Mouse (Mus musculus): ENCODE measurements around the gene Parp16.
"Not testable (repeated sequence)": the region's sequence is repeated elsewhere in the genome, so short reads cannot be mapped to it uniquely, and the experiment has no call there.

The Parp16 gene

DNA sequence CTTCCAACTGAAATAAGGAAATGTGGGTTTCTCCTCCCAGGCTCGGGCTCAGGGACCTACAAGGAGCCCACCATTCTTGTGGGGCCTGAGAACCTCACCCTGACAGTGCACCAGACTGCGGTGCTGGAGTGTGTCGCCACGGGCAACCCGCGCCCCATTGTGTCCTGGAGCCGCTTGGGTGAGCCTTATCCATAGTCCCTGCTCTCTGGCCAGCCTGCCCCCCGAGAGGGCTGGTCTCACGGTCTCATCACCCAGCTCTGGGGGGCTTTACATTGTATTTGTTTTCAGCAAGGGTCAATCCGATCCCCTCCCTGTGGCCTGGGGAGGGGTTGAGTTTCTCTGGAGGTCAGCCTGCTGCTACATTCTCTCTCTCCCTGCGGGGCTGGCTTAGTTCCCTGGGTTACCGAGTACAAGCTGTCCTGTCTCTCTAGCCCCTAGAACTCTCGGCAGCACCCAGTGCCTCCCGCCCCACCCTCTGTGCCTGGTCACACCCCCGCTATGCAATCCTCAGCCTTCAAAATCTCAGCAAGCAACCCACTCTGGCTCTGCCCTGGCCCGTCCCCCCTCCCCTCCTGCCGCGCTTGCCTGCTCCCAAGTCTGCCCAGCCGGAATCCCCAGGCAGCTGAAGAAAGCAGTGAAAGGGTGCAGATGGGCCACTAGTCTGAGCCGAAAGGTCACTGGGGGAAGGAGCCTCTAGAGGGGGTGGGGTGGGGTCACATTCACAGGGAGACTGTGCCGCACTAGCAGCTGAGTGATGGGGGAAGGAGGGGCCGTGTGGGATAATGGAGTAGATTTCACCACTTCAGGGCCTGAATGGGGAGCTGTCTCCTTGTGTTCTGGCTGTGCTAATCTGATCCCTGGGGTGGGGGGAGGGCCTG is 16.6 kb upstream of the Parp16 start:
- peak; percentile 72 for DNase-seq (ENCODE audit: low spot score)

DNA sequence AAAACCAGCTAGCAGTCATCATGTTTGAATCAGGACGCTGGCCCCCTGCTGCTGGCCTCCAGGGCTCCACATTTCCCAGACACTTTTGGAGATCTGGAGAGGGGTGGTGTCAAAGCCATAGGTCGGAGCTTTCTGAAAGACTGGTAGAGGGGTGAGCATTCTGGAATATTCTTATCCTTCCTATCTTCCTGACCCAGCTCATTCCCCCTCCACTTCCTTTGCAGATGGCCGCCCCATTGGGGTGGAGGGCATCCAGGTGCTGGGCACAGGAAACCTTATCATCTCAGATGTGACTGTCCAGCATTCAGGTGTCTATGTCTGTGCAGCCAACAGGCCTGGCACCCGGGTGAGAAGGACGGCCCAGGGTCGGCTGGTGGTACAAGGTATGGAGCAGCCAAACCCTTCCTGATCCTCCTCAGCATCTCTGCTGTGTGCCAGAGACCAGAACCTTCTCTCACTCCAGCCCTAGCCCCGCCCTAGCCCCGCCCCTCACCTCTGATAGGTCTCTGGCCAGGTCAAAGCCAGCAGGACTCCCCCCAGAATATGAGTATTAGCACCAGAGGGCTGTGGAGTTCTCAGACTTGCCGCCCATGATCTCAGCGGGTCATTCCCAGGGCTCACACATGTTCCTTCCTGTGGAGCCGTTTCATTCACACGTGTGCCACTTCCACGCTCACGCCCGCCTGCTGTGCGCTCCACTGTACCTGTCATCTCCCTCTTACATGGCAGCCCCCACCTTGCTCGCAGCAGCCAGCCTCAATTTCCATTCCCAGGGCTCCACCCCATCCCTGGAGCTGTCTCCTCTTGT is 15.1 kb upstream of the Parp16 start:
- DNase-seq (ENCODE audit: low spot score), result no peak

DNA sequence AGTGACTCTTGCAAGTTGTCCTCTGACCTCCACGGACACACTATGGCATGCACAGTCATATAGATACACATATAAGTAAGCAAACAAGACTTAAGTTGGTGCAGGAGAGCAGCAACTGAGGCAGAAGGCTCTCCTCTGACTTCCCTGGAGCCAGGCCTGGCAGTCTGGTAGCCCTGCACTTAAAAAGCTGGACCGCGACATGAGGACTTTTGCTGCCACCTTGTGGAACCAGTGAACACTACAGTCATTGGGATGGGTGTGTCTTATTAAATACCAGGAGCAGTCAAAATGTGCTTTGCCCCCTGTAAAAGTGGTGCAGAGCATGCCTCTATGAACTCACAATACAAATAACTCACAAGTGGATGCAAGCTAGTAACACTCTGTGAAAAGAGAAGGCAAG is 6.6 kb upstream of the Parp16 start:
- DNase-seq (ENCODE audit: low spot score), result peak; percentile 69

DNA sequence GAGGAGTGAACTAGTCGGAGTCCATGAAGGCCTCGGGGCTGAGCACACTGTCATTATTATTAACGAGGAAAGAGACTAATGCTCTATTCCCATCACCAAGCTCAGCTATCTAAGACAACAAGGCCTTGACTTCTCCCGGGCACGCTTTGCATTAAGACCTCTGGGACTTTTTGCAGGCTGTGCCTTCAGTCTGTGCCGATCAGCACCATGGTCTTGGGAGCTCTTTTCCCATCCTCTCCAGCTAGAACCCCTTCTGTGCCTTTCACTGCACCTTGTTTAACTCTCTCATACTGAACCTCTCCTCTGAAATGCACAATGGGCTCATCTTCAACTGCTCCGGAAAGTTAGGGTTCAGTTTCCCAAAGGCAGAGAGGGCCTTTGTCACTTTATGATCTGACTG is 4.8 kb upstream of the Parp16 start:
- no peak for DNase-seq (ENCODE audit: low spot score)

DNA sequence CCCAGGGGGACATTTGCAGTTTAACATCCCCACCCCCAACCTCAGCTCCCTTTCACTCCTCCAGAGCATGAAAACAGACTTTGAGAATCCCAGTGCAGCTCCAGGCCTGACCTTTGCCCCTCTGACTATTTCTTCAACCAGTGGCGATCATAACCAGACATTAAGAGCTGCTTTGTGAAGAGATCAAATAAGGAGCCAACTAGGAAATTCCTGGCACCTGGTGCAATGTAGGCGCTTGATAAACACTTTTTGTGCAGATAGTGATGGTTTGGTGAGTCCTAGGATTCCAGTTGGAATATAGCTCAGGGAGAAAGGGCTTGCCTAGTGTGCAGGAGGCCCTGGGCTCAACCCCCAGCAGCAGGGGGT is 3.8 kb upstream of the Parp16 start:
- DNase-seq (ENCODE audit: low spot score), result no peak

DNA sequence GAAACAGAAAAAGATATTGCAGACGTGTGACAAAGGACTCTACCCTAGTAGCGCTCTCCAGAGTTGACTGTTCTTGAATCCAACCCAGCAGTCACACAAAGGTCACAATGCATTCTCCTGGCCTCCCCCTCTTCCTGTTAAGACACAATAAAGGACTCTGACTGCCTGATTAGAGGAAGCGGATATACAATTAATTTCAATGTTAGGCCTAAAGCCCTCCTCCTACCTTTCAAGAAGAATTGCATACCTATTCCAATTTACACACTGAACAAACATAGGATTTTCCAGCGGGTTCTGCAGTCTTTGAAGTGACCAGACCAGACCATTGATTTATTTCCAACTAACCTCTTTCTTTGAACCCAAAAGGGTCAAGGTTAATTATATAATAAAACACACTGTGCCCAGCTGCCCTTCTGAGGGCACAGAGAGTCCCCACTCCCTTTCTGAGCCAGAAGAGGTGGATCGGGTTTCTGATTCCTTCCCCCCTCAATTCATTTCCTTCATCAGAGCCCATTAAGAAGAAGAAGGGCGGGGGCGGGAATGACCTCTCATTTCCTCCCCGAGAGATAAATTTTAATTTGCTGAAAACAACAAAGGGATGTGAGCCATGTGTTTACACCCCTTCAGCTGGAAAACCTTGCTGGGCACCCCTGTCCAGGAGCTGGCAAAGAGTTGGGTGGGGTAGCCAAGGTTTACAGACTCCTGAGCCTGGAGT is 3.2 kb upstream of the Parp16 start:
- DNase-seq (ENCODE audit: low spot score), result no peak

DNA sequence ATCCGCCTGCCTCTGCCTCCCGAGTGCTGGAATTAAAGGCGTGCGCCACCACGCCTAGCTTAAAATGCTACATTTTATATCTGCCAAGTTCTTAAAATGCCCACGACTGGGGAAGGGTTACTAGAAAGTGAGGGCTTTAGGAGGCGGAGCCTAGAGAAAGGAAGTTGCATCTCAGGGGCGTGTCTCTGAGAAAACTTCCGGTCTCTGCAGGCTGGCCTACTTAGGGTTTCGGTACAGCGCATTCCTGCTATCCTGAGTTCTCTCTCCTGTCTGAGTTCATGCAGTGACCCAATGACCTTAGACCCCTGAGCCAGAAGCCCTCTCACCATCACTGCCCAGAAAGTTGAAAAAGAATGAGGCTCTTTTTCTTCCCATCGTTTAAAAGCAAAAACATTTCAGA is 1.9 kb upstream of the Parp16 start:
- DNase-seq (ENCODE audit: low spot score), result peak; percentile 76

DNA sequence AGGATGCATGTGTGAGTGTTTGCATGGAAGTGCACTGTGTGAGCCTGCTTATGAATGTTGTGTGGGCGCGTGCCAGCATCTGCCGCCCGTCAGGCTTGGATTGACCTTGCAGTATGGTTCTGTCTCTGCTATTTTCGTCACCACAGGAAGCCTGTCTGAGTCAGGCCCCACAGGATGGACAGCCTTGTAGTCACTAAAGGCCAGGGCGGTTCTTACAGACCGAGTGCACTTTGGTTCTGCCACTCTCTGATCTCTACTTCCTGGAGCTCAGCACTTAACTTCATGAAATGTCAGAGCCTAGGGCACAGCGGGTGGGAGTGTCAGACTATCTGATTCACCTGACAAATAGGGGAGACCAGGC is 448 bp downstream of the Parp16 start:
- DNase-seq (ENCODE audit: low spot score), result no peak

DNA sequence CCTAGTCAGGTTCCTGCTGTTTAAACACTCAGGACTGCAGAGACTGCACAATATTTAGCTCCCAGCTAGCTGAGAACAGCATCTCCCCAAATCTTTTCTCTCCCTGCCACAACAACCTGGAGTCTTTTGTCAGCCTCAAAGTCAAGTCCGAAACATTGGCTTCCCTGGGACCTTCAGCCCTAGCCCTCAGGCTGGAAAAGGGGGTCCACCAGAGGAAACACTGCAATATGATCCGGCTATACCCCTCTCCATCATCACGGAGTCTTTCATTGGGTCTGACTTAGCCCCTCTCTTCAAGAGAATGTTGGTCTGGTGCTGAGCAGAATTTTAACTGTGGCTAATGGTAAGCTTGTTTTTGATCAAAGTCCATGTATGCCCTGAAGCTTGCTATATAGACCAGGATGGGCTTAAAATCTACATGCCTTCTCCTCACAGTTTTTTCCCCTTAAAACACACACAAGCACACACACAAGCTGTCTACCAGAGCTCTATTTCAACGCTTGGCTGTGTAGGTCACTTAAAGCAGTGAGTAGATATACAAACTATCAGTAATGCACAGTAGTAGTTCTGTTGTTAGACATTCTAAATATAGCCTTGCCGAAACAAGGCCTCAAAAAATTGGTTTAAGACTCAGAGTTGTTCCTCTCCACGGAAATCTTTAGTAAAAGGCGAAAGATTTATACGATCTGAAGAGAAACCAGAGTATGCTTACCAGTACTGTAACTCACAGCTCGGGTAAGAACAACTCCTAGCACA is 1.0 kb downstream of the Parp16 start:
- peak; percentile 52 for DNase-seq (ENCODE audit: low spot score)

DNA sequence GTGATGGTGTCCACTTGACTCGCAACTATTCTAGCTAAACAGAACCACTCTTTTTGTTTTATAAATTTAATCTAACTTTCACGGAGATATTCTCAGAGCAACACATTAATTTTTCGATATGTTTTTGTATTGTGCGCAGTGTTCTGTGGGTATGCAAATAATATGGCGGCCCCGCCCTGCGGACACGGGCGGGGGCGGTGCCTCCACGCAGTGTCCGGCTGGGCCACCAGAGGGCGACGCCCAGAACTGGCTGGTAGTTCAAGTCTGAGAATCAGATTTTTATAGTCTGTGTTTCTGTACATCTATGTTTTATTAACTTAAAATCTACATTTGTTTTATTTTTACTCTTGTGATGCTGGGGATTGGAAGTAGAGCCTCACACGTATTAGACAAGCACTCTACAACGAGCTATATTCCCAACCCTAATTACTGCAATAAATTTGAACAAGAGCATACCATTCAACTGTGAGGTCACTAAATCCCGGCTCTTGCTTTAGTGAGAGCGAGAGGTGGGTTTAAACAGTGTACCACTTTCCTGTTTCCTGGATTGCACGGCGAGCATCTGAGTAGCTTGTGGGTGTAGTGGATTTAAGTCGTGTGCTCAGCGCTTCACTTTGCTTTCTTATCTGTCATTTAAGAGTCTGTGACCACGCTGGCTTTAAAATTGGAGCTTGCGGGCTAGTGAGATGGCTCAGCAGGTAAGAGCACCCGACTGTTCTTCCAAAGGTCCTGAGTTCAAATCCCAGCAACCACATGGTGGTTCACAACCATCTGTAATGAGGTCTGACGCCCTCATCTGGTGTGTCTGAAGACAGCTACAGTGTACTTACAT is 1.8 kb downstream of the Parp16 start:
- peak; percentile 90 for DNase-seq (ENCODE audit: low spot score)

DNA sequence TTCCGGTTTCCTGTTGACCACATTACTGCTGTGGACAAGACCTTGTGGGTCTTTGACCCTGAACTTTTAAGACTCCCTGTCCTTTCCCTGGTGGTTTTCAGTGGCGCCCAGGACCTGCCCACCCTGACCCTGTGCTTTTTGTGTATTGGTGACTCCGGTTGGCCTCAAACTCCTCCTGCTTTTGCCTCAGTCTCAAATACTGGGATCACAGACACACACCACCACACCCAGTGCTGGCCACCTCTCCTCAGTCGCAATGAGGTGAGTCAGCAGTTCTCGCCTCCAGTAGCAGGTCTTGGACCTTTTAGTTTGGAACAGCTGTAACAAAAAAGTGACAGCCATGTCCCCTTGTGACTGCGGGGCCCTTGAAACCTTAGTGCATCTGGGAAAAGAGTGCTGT is 2.7 kb downstream of the Parp16 start:
- no peak for DNase-seq (ENCODE audit: low spot score)

DNA sequence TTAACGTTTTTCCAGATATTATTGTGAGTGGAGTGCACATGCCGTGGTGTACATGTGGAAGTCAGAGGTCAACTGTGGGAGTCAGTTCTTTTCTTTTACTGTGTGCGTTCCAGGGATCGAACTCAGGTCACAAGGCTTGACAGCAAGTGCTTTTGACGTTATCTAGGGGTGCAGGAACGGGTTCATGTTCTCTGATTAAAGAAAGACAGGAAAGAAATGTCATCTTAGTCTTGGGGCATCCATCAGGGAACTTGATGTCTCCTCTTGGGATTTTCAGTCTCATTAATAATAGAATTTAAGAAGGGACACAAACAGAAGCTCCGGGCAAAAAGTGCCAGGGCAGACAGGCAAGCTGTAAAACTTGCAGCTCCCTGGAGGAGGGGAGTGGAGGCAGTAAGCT is 4.6 kb downstream of the Parp16 start:
- DNase-seq (ENCODE audit: low spot score), result no peak

DNA sequence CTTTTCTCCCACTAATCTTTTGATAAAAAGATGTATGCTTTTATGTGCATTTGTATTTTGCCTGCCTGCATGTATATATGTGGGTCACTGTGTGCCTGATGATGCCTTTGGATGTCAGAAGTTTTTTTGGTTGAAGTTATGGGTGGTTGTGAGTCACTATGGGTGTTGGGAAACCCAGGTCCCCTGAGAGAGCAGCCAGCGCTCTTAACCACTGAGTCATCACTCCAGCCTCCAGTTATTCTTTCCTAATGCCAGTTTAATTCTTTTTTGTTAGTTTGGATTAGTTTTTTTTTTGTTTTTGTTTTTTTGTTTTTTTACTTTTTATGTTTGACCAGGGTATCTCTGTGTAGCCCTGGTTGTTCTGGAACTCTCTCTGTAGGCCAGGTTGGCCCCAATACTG is 5.5 kb downstream of the Parp16 start:
- DNase-seq (ENCODE audit: low spot score), result no peak

DNA sequence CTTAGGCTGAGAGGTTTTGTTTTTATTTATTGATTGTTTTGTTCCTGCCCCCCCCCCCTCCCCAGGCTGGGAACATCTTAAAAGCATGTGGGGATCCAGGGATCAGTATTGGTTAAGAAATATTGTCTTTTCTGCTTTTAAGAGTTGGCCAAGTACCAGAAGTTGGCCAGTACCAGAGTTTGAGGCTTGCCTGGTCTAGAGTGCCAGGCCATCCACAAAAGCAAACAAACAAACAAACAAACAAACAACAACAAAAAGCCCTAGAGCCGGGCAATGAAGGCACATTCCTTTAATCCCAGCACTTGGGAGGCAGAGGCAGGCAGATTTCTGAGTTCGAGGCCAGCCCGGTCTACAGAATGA is 5.8 kb downstream of the Parp16 start:
- DNase-seq (ENCODE audit: low spot score), result no peak

DNA sequence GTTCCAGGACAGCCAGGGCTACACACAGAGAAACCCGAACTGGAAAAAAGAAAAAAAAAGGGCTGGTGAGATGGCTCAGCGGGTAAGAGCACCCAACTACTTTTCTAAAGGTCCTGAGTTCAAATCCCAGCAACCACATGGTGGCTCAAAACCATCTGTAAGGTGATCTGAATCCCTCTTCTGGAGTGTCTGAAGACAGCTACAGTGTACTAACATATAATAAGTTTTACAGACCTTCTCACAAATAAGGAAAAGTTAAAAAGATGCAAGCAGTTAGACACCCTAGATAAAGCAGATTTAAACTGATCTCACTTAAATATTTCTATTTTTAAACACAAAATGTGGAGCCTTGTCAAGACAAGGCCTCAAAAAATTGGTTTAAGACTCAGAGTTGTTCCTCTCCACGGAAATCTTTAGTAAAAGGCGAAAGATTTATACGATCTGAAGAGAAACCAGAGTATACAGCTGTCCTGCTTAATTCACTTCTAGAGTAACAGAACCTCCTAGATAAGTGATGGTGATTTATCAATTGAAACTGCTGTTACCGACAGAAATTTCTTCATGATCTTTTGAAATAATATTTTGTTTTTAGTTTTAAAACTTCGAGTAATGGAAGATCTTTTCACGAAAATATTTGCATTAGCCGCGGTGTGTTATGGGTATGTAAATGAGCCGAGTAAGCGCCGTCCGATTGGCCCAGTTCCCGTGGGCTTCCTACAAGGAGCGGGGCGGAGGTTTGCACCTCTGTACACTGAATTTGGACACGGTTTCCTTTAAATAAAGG is 6.4 kb downstream of the Parp16 start:
- peak; percentile 85 for DNase-seq (ENCODE audit: low spot score)

DNA sequence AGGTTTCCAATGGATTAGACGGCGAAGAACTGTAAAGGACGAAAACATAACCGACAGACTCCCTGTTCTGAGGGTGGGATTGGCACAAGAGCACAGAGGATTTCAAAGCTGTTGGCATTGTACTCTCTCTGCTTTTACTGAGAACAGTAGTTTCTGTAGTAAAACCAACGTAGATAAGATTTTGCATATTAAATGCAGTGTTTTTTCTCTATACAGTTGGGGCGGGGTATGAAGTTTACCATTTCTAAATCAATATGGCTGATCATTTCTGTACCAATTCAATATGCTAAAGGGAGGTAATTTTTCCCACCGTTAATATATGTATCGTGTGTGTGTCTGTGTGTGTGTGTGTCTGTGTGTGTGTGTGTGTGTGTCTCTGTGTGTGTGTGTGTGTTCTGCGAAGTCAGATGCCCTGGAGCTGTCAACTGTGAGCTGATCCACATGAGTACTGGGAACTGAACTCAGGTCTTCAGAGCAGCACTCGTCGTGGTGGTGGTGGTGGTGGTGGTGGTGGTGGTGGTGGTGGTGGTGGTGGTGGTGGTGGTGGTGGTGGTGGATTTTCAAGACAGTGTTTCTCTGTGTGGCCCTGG is 7.1 kb downstream of the Parp16 start:
- DNase-seq (ENCODE audit: low spot score), result no peak

DNA sequence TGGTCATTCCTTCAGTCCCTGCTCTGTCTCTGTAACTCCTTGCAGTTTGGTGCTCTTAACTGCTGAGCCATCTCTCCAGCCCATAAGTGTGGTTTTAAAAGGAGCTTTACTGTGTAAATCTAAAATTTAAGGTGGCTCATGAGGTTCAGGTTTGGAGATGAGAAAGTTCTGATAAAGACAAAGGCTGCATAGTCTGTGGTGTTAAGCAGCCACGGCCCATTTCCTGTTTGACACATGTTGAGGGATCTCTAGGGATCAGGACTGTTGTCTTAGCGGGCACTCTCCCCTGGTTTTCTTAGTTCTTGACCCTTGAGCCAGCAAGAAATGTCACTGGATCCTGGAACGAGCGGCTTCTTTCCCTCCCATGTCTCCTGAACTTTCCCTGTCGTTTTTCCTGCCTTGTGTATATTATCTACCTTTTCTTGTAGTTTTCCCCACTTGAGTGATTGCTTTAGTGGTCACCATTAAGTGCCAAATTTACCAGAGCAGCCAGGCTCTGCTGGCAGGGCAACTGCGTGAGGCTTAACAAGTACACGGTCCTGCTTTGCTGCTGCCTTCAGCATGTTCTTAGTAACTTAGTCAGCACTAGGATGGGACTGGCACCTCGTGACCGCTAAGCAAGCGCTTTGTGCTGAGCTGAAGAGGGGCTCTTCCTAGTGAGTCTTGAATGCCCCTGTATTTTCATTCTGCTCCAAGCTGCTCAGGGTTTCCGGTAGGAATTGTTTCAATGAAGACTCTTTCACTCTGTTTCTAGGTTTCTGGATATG is 10.1 kb downstream of the Parp16 start:
- DNase-seq (ENCODE audit: low spot score), result no peak

DNA sequence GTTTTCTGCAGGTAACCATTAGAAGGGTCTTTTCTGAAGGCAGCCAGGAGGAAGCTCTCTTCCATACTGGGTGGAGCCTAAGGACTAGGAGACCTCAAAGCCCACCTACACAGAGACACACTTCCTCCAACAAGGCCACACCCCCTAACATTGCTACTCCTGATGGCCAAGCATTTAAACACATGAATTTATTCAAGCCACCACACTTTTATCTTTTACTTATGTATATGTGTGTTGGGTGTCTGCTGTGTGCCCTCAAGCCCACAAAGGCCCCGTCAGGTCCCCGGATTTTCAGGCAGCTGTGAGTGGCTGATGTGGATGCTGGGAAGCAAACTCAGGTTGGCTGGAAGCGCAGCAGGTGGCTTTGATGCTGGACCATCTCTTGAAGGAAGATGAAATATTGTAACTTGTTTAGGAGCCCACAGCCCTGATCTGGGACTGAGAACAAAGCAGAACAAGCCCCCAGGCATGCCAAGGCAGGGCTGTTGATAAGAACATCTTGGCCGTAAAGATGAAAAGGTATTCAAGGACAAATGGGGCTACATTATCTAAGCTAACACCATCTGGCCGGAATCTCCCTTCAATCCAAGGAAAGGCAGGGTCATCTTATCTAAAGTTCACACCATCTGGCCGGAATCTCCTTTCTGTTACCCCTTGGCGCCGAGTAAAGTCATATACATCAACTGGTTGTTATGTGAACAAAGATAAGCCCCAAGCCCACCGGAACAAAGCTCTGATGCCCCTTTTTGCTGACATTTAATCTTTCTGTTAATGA is 12.1 kb downstream of the Parp16 start:
- DNase-seq (ENCODE audit: low spot score), result not testable (repeated sequence)
